Mouse (Mus musculus): Measurements from ENCODE around the gene Ccdc61.

The Ccdc61 gene

DNA sequence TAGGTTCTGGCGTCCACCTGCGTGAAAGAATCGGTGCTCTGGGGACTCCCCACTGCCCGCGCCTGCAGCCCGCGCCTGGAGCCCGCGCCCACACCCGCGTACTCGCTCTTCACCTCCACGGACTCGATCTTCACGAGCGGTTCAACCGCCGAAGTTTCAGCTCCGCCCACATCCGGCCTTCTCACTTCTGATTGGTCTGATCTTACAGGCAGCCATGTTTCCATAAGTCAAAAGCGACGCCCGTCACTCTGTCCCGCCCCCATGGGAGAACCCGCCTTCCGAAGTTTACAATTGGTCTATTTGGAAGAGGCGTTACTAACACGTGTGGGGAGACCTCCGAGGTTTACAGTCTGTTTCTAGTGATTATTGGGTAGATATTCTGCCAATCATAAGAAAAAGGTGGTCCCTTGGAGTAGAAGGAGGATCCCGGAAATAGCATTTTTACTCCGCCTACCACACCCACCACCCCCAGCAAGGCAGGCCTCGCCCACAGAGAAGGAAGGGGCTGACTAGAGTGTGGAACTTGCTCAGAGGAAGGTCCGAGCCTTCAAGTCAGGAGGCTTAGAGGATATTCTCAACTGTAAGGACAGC lies at the start of gene Ccdc61:
TSS of gene Ccdc61 (minus strand) at position 175 of the 591 bp plus-strand sequence.
- peak; percentile 99 for DNase-seq

DNA sequence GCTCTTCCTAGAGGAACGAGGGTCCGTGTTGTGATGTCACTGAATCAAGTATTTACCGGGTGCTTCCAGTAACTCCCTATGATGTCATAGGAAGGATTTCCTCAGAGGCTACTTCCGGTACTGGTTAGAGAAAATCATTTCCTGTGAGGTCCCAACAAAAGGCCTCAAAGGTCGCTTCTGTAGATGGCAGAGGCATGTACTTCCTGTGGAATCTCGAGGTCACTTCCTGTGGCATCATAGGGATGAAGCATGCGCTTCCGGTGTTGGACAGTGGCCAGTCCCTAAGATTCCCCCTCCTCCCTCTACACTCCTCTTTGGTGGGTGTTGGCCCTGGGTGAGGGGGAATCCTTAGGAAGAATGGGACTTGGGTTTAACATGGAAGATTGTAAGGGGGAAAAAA lies 49.2 kb upstream of the Ccdc61 start:
- DNase-seq, result peak; percentile 66

DNA sequence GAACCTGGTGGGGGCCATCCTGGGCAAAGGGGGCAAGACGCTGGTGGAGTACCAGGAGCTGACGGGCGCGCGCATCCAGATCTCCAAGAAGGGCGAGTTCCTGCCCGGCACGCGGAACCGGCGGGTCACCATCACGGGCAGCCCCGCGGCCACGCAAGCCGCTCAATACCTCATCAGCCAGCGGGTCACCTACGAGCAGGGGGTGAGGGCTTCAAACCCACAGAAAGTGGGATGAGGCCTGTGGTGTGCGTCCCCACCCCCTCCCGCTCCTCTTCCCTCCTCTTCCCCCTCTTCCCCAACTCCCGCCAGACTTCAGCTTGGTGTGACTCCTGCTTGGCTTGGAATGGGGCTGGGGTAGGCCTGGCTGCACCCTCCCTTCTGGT lies 48.2 kb upstream of the Ccdc61 start:
- no peak for DNase-seq

DNA sequence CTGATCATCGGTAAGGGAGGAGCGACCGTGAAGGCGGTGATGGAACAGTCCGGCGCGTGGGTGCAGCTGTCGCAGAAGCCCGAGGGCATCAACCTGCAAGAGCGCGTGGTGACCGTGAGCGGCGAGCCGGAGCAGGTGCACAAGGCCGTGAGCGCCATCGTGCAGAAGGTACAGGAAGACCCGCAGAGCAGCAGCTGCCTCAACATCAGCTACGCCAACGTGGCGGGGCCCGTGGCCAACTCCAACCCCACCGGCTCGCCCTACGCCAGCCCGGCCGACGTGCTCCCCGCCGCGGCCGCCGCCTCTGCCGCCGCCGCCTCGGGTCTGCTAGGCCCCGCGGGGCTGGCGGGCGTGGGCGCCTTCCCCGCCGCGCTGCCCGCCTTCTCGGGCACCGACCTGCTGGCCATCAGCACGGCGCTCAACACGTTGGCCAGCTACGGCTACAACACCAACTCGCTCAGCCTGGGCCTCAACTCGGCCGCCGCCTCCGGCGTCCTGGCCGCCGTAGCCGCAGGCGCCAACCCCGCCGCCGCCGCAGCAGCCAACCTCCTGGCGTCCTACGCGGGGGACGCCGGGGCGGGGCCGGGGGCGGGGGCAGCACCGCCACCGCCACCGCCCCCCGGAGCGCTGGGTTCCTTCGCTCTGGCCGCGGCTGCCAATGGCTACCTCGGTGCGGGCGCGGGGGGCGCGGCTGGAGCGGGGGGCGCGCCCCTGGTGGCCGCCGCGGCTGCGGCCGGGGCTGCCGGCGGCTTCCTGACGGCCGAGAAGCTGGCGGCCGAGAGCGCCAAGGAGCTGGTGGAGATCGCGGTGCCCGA lies 47.6 kb upstream of the Ccdc61 start:
- DNase-seq, result peak; percentile 63

DNA sequence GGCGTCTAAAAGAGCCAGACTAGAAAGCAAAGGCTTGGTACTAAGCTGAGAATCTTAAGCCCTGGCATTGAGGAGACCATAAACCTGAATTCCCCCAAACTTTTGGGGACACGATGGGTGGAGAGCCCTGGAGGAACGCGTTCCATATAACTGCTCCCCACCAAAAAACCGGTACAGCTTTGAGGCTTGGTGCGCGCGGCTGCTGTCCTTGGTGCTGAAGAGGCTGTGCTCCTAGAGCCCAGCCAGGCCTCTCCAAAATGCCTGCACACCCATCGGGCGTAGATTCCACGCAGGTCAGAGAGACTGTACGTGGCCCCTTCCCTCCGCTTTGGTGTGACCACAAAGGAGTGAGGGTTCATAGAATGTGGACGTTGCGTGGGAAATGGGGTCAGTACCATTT lies 41.2 kb upstream of the Ccdc61 start:
- peak; percentile 57 for DNase-seq

DNA sequence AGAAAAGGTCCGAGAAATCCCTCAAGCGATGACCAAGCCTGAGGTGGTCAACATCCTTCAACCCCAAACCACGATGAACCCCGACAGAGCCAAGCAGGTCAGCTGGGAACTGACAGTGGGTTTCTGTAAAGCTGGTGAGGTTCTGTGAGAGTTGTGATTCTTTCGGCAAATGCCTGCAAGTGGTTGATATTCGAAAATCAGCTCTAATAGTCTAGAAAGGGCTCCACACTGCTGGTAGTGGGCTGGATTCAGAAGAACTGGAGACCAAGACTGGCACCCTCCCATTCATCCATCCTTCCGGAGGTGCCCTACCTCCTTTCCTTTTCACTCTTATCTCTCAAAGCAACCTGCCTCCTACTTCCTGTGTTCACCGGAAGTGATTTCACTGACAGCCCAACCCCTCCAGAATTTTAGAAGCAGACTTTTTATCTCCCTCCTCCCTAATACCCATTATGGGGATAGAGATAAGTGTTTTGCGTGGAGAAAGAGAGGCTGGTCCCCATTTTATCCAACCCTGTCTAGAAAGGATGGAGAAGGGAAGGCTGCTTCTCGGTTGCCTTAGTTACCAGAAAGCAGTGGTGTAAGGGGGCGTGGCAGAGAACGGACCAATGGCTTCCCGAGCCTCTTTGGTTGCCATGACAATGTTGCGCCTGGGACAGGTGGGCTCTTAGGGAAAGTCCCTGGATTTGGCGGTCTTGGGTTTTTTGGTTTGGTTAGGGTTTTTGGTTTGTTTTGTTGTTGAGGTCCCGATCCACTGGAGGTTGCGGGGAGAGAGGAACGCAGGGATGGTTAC lies 40.5 kb upstream of the Ccdc61 start:
- DNase-seq, result no peak

DNA sequence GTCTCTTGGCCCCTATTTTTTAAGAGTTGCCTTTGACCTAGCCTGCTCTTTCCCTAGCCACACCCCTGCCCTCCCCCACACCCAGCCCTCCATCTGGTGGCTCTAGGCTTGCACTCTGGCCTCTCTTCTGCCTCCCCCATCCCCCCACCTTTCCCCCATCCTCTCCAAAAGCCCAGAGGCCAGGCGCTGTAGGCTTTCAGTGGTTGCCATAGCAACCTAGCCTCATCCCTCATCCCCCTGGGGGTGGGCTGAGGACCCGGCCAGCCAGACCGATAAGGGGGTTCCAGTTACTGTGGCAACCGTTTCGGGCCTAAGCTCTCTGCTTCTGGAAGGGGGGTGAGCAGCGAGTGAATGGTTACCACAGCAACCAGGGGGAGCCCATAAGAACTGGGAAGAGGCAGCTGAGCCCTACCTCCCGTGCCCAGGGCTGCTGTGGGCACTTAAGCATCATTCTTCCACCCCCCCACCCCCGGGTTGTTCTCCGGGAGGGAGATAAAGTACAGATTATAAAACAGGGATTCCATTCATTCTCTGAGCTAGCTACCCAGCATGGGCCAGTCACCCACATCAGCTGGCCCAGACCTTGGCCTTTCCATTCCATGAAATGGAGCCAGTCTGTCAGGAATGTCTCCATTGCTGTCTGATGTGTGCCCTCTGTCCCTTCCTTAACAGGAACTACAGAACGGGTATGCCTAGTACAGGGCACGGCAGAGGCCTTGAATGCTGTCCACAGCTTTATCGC lies 39.7 kb upstream of the Ccdc61 start:
- DNase-seq, result no peak

DNA sequence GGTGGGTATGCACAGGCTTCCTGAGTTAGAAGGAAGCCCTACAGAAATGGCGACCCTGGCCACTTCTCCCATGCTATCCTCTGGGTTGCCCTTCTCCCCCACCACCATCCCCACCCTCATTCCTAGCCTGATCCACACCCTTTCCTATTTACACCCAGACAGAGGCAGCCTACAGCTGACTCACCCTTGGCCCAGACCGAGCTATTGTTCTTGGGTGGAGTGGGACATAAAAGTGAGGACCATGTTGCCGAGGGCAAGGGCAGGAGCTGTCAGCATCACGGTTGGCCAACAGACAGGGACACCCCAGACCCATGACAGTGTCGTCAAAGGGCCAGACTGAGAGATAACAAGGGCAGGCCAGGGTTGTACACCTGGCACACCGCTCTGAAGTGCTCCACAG lies 37.9 kb upstream of the Ccdc61 start:
- DNase-seq, result peak; percentile 83

DNA sequence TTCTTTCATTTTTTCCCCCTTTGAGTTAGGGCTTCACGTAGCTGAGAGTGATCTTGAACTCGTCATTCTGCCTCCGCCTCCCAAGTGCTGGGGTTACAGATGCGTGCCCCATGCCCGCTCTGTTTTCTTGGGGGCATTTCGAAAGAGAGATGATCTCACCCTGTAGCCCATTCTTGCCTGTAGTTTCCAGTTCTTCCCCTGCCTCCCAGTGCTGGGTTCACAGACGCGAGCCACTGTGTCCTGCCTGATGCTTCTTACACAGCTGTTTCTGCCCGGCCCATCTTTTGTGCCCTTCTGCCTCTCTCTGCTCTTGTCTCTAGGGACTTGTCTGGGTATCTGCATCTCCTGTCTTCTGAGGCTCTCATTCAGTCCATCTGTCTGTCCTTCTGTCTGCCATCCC lies 32.6 kb upstream of the Ccdc61 start:
- no peak for DNase-seq

DNA sequence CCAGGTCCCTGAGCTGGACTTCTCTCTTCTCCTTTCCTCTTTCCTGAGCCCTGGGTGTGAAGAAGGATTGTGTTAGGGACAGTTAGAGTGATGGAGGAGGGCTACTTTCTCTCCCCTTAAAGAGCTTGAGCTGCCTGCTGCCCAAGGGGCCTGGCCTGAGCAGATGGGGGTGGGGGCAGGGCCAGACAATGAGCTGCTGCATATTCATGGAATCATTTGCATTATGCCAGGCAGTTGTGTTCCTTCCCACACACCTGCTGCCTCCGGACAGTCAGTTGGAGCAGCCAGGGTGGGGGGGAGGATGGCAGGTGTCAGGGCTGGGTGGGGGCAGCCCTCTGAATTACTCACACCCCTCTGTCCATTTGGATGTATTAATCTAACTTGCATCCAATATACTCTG lies 32.2 kb upstream of the Ccdc61 start:
- DNase-seq, result no peak

DNA sequence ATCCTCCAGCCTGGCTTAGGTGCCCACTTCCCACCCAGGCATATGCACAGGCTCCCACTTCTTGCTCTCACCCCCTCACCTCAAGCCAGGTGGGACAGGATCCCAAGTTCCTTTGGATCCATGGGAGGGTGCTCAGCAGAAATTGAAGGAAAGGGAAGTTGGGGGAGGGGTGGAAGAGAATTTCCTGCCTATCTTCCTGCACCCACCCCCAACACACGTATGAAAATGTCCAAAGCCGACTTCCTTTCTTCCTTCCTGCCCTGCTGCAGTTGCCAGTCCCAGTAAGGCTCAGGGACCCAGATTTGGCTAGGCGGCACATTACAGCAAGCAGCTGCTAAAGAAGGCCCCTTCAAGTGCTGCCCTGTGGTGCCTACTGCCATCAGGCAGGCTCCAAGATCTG lies 17.5 kb upstream of the Ccdc61 start:
- DNase-seq, result peak; percentile 70

DNA sequence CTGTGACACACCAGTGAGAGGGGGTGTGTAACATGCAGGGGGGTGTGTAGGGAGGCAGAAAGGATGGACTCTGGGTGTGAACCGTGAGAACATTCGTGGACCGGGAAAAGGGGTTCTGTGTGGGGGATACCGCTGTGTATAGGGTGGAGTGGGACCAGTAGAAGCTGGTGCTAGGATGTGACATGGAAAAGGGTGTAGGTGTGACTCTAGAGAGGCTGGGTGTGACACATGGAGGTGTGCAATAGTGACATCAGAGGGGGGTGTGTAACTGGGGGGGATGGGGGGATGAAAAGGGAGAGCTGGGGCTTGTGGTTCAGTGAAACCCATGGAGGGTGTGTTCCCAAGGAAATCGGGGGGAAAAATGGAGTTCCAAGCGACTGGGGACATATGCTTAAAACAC lies 16.7 kb upstream of the Ccdc61 start:
- no peak for DNase-seq

DNA sequence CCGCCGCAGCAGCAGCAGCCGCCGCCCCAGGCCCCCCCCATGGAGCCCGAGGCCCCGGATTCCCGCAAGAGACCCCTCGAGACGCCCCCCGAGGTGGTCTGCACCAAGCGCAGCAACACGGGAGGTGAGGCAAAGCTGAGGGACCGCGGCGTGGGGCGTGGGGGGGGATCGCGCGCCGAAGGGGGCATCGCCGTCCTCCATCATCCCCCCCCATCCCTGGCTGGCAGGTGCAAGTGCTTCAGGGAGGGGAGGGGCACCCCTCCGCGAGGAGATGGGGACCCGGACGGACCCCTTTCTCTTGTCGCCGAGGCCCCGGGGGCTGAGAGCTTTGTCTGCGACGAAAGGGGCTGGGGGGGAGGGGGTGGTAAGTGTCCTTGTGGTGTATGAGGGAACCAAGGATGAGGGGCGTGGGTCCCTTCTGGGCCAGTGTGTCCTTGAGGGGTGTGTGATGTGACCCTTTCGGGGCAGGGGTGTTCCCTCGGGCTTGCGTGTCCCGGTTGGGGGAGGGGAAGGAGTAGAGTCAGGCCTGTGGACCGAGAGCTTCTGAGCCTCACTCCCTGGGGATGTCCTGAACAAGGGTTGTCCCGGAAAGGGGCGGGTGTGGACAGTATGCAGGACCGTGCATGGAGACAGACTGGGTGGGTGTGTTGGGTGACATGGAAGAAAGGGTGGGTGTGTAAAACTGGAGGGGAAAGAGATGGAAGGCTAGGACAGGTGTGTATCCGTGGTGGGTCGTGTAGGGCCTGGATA lies 16.0 kb upstream of the Ccdc61 start:
- peak; percentile 70 for DNase-seq

DNA sequence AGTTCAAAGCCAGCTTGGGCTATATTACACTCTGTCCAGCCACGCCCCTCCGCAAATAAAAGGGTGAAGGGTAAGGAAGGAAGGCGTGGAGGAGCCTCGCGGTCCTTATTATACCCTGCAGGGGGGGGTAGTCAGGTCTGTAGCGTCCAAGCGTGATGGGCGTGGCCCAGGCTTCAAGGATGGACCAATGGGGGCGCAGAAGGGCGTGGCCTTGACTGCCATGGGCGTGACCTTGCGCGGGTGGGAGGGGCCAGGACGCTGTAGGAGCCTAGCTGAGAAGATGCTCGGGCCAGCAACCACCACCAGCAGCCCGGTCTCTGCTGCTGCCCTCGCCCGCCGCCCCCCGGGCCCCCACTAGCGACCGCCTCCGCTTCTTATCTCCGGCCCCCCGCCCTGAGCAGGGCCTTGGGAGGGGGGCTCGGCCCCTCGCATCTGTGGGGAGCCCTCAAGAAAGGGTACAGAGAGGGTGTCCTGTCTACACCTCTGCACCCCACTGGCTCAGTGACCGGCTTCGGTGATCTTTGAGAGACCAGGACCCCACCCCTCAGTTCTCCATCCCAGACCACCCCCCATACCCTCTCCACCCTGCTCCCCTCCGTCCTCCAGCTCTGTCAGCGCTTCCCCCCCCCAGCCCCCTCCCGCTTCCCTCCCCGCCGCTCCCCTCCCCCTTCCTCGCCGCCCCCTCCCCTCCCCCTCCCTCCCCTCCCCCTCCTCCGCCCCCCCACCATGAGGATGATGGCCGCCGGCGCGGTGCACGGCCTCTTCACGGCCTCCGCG lies 15.1 kb upstream of the Ccdc61 start, which contains the start of gene Nova2:
TSS of gene Nova2 (plus strand) at position 727 of the 777 bp plus-strand sequence.
- DNase-seq, result peak; percentile 93

DNA sequence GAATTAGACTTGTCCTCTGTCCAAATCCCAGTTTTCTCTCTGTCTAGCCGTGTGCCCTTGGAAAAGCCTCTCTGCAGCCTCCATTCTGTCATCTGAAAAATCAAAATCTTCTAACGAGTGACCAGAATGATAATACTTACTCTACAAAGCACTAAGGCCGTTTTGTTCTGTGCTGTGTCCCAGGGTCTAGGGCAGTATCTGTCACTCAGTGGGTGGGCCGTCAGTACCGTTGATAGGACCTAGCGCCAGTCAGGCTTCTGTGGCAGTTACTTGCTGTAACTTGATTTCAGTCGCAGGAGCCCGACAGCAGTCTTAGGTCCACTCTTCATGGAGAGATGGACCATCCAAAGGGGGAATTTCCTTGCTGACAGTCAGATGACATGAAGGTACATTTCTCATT lies 14.1 kb upstream of the Ccdc61 start:
- no peak for DNase-seq

DNA sequence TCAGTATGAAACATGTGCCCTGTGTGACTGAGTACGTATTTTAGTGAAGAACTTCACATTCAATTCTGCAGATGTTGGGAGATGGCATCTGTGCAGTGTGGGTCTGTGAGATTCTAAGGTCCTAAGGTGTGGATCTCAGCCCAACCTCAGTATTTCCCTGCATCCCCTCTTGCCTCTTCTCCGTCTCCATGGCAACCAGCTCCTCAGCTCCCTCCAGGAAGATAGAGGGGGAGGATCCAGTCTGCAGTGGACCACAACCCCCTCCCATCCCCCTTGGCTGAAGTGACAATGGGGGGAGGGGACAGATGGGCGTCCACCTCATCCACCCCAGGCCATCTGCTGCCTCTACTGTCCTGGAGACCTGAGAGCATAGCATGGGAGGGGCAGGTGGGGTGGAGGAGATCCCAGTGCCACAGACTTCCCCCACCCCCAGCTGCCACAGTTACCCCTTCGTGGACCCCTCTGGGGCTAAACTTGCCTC lies 13.5 kb upstream of the Ccdc61 start:
- no peak for DNase-seq

DNA sequence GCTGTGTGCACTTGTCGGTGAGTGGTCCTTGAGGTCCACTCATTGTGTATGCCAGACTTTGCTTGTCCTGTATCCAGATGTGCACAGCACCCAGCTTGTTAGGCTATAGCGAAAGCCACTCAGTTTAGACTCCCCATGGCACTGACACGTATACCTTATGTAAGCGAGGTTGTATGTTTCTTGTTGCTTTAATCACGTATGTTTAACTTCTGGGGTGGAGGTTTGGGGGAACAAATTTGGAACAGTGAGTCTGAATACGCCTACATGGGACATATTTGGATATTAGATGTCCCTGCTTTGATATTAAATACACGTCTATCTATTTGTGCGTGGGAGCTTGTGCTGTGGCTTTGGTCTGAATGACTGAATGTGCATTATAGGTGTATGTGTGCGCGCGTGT lies 13.1 kb upstream of the Ccdc61 start:
- no peak for DNase-seq

DNA sequence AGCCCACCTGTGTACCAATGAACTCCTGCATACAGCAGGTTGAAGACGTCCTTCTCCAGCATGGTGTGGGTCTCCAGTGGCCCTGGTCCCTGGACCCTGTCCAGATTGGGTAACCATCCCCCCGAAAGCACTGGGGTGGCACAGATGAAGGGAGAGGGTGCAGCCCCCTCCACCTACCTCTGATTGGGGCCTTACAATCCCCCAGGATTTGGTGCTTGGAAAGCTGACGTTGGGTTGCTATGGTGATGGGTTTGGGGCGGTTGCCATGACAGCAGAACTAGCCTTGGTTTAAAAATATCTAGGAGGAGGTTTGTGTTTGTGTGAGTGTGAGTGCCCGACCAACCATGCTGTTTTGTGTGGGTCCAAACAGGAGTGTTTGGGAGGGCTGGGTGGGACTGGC lies 12.6 kb upstream of the Ccdc61 start:
- DNase-seq, result no peak

DNA sequence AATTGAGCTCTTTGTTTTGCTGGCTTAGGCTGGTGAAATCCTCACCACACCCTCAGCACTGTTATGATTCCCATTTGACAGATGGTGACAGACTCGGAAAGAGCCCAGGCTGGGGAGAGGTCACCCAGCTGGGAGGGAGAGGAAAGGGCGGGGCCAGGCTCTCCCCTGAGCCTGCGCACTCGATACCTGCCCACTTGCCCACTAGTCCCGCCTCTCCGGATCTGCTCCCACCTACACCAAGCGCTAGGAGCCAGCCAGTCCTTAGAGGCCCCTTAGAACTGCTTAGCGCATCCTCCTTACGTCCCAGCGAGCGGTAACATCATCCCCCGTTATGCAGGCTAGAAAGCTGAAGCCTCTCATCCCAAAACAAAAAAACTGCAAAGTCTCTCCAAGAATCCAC lies 10.9 kb upstream of the Ccdc61 start:
- peak; percentile 86 for DNase-seq

DNA sequence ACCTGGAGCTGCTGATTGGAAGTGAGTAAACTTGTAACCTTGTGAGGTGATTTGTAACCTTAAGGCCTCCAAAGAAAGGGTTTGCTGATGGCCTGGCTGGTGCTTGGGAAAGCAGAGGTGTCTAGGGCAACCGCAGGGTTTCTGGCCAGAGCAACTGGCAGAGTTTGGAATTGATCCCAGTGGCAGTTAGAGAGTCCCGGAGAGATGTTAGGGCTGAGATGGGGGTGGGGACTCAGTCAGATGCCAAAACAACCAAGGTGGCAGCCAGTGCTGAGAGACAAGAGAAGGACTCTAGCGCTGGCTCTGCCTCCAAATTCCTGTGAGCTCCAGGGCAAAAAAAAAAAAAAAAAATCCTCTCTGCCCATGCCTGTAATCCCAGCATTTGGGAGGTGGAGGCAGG lies 7.7 kb upstream of the Ccdc61 start:
- DNase-seq, result no peak

DNA sequence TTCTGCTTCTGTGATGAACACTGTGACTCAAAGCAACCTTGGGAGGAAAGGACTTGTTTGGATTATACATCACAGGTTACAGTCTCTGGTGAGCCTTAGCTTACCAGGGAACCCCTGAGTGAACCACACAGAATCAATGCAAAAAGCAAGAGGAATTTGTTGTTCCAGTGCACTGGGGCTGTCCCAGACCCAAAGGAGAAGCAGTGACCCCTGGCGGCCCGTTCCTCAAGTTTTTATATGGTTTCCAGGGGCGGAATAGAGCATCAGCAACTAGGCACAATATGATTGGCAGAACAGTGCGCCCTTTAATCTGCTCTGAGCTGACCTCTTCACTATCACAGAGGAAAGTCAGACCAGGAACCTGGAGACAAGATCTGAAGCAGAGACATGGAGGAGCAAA lies 6.0 kb upstream of the Ccdc61 start:
- no peak for DNase-seq
